Mouse (Mus musculus) liver, embryonic 14.5 days (tissue): ENCODE measurements around the gene Ptprd. TPM values are rescaled to one million over a fixed set of nuclear protein-coding genes. Genes with fewer than 3 reads are reported as not detected.

Source experiments
- ATAC-seq: fragments of 200-750 bp; cut with Nextera tagmentation; 2 replicates; pipeline ENCODE4 v1.8.0; 2017; ENCODE audit warnings: moderate number of reproducible peaks, mild to moderate bottlenecking, moderate library complexity; ENCODE audit not compliant: insufficient read depth
- DNase-seq, 3 experiments: peaks; one replicate each; pipeline ENCODE4 v3.0.0-alpha.2; 2012 to 2013; ENCODE audit warnings: low read depth in 3 of 3, low spot score in 3 of 3
- H3K27ac ChIP-seq: fragments of 300-500 bp; sonication (generic); 2 replicates; pipeline ENCODE4 v1.5.1; 2014; ENCODE audit warnings: moderate library complexity, mild to moderate bottlenecking, control low read depth, inconsistent platforms
- H3K27me3 ChIP-seq: fragments of 300-500 bp; sonication (generic); 2 replicates; pipeline ENCODE4 v1.6.1; 2014; ENCODE audit warnings: mild to moderate bottlenecking, low read length, moderate library complexity; ENCODE audit not compliant: control insufficient read depth, insufficient read depth
- H3K36me3 ChIP-seq: fragments of 300-500 bp; sonication (generic); replicated peaks from 2 replicates; pipeline ENCODE4 v1.6.1; 2014; ENCODE audit warnings: low read depth; ENCODE audit not compliant: control insufficient read depth, insufficient read depth
- H3K4me1 ChIP-seq, 2 experiments: fragments of 200-500 bp in 1 of 2; fragments of 300-500 bp in 1 of 2; sonication (generic) in 1 of 2; replicated peaks; 2 replicates each; pipeline ENCODE4 v1.6.1; 2012 to 2014; ENCODE audit warnings: antibody characterized with exemption in 1 of 2, inconsistent platforms in 1 of 2, low read length in 1 of 2; ENCODE audit not compliant: control insufficient read depth in 2 of 2, insufficient read depth in 2 of 2
- H3K4me2 ChIP-seq: fragments of 300-500 bp; sonication (generic); 2 replicates; pipeline ENCODE4 v1.6.1; 2014; ENCODE audit warnings: low read depth, mild to moderate bottlenecking, control low read depth, moderate library complexity
- H3K4me3 ChIP-seq, 2 experiments: fragments of 200-500 bp in 1 of 2; fragments of 300-500 bp in 1 of 2; sonication (generic) in 1 of 2; 2 replicates each; pipeline ENCODE4 v1.5.1; 2012 to 2014; ENCODE audit warnings: low read depth in 2 of 2, low read length in 2 of 2, mild to moderate bottlenecking in 2 of 2, control low read depth in 1 of 2, inconsistent platforms in 1 of 2, moderate library complexity in 1 of 2; ENCODE audit not compliant: insufficient read depth in 1 of 2
- H3K9ac ChIP-seq: fragments of 300-500 bp; sonication (generic); replicated peaks from 2 replicates; pipeline ENCODE4 v1.6.1; 2014; ENCODE audit warnings: mild to moderate bottlenecking, control low read depth, moderate library complexity
- H3K9me3 ChIP-seq: fragments of 300-500 bp; sonication (generic); 2 replicates; pipeline ENCODE4 v1.6.1; 2016; ENCODE audit warnings: low read length, mixed read lengths; ENCODE audit not compliant: control insufficient read depth
- CTCF ChIP-seq: IDR thresholded peaks from 2 replicates; pipeline ENCODE4 v1.5.1; 2016; ENCODE audit warnings: antibody characterized with exemption, low read depth, control low read depth
- EP300 ChIP-seq: IDR thresholded peaks from 2 replicates; pipeline ENCODE4 v1.6.1; 2016; ENCODE audit warnings: antibody characterized with exemption, low read depth
- WGBS: fragments of 180-500 bp; shearing (Covaris S2); extraction: QIAGEN DNeasy Blood & Tissue Kit; methylation state at CpG from one replicate; pipeline ENCODE4 v1.1.7; 2014; ENCODE audit not compliant: insufficient replicate concordance; 5-methylcytosine and 5-hydroxymethylcytosine counted together
- polyA plus RNA-seq, 2 experiments: library from polyadenylated mRNA; depleted of rRNA in 1 of 2; stranded (reverse) in 1 of 2; unstranded in 1 of 2; fragments of >200 nt; fragmentation: Nextera tagmentation in 1 of 2; extraction: Ambion mirVana in 1 of 2; gene quantifications; 2 replicates each; pipeline versions ENCODE4 v1.2.1 to v1.2.3; 2012 to 2014

Ptprd gene
- polyA plus RNA-seq, 2 experiments, result 1.5 to 2.8 TPM

- Histone ChIP-seq H3K36me3 (no peaks in the 10 kb centered on the region), H3K9me3 (no peaks in the 10 kb centered on the region), H3K4me2 (no peak overlapping the region), H3K4me3 (no peak overlapping the region), H3K9ac (no peak overlapping the region), H3K4me1 (no peaks in the 10 kb centered on the region), H3K27me3 (no peaks in the 10 kb centered on the region), H3K27ac (no peak overlapping the region)
- no peak for DNase-seq
- WGBS, result 68% methylated on average over 3 of the region's 3 CpGs
- ATAC-seq, result no peak
- no peak for TF ChIP-seq CTCF
- TF ChIP-seq EP300, result no peak
Measured at GRCm38 (mm10) chr4:76865585-76865984, 1346.2 kb downstream of the Ptprd start.

GRCm38 (mm10) chr4:76846265-76846664, 1365.5 kb downstream of the Ptprd start:
- no peaks in the 10 kb centered on the region for H3K27me3 ChIP-seq
- no peak for TF ChIP-seq CTCF
- TF ChIP-seq EP300, result no peak

GRCm38 (mm10) chr4:76839016-76839415, 1372.7 kb downstream of the Ptprd start:
- H3K27me3 ChIP-seq, result no peaks in the 10 kb centered on the region
- 57% methylated on average over 1 of the region's 1 CpGs for WGBS
- no peak overlapping the region for H3K9ac ChIP-seq
- H3K36me3 ChIP-seq, result no peaks in the 10 kb centered on the region
- H3K9me3 ChIP-seq, result no peaks in the 10 kb centered on the region
- no peak overlapping the region for H3K27ac ChIP-seq
- ATAC-seq (no peak), DNase-seq (no peak)
- no peak overlapping the region for H3K4me2 ChIP-seq
- no peaks in the 10 kb centered on the region for H3K4me1 ChIP-seq
- no peak overlapping the region for H3K4me3 ChIP-seq
- TF ChIP-seq CTCF (no peak), EP300 (no peak)

More at GRCm38 (mm10) chr4:76846265-76846664, 1365.5 kb downstream of the Ptprd start:
- DNase-seq, result no peak
- Histone ChIP-seq H3K4me2 (no peak overlapping the region), H3K4me1 (no peaks in the 10 kb centered on the region), H3K27ac (no peak overlapping the region), H3K36me3 (no peaks in the 10 kb centered on the region), H3K9ac (no peak overlapping the region), H3K4me3 (no peak overlapping the region), H3K9me3 (no peaks in the 10 kb centered on the region)
- 73% methylated on average over 7 of the region's 7 CpGs for WGBS
- ATAC-seq, result no peak

- H3K4me1 ChIP-seq, result no peaks in the 10 kb centered on the region
- H3K36me3 ChIP-seq, result no peaks in the 10 kb centered on the region
- no peaks in the 10 kb centered on the region for H3K9me3 ChIP-seq
- H3K27me3 ChIP-seq, result no peaks in the 10 kb centered on the region
- no peak overlapping the region for H3K9ac ChIP-seq
- no peak overlapping the region for H3K27ac ChIP-seq
- H3K4me2 ChIP-seq, result no peak overlapping the region
- 60% methylated on average over 2 of the region's 2 CpGs for WGBS
- TF ChIP-seq EP300 (no peak), CTCF (no peak)
- no peak overlapping the region for H3K4me3 ChIP-seq
- DNase-seq, result no peak
- ATAC-seq, result no peak
Measured at GRCm38 (mm10) chr4:76812138-76812537, 1399.6 kb downstream of the Ptprd start.

- Histone ChIP-seq H3K9me3 (no peaks in the 10 kb centered on the region), H3K4me2 (no peak overlapping the region), H3K4me1 (no peaks in the 10 kb centered on the region), H3K27ac (no peak overlapping the region), H3K4me3 (no peak overlapping the region), H3K9ac (no peak overlapping the region), H3K36me3 (no peaks in the 10 kb centered on the region), H3K27me3 (no peaks in the 10 kb centered on the region)
- WGBS, result 62% methylated on average over 4 of the region's 4 CpGs
- ATAC-seq (no peak), DNase-seq (no peak)
- no peak for TF ChIP-seq CTCF
- no peak for TF ChIP-seq EP300
Measured at GRCm38 (mm10) chr4:76802708-76803107, 1409.1 kb downstream of the Ptprd start.
